In the genomic region with DNA sequence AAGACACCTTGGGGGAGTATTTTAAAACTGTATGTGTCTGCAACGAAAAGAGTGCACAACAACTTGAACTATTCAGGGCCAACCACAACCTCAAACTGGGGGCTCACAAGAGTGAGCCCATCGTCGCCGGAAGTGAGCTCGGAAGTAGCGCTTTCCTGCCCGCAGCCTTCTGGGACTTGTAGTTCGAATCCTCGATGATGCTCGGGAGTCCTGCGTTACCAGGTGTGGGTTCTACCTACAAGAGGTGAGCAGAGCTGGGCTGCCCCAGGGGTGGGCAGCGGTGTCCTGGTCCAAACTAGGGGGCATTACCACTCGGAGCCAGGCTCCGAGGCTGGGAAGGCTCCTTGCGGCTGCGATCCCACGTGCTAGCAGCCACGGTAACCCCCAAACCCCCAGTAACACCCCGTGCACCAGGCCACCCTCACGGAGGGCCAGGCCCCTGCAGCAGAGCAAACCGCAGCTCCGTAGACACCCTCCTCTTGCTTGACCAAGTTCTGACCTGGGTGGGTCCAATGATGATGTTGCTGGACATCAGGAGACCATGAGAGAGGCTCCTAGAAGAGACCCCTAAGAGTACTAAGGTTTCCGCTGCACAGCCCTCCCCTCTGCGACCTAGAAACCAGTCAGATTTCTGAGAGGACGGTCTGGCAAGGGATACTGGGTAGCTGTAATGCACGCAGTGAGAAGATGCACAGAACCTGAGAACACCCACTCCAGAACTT, we compare ENCODE assay signal across 8 mouse cellular contexts. TPM values are rescaled to one million over a fixed set of nuclear protein-coding genes. Genes with fewer than 3 reads are reported as not detected.
DNase-seq lines count a peak whose midpoint lies in the region; ATAC-seq and TF ChIP-seq lines count a peak whose summit lies in the region.

No protein-coding gene starts in this region.

- peak; percentile 80 for ATAC-seq in embryonic facial prominence, embryonic 13.5 days (ENCODE audit: insufficient number of reproducible peaks, insufficient read depth, low FRiP score, low TSS enrichment, low read depth)
- no peak; the same call in 1 of the 2 replicates for ATAC-seq in heart, embryonic 11.5 days (replicated peaks; ENCODE audit: insufficient number of reproducible peaks, low FRiP score, low TSS enrichment)
- ATAC-seq in kidney, embryonic 15.5 days (replicated peaks; ENCODE audit: low FRiP score): peak; percentile 86
- peak; percentile 87 for ATAC-seq in liver, embryonic 11.5 days (replicated peaks; ENCODE audit: low FRiP score)
- ATAC-seq in monocyte, adult 5-6 weeks (replicated peaks; ENCODE audit: insufficient number of reproducible peaks, low FRiP score, low TSS enrichment, poor library complexity, severe bottlenecking): peak; percentile 70
- peak; percentile 86 for ATAC-seq in stomach, embryonic 15.5 days (ENCODE audit: insufficient read depth, low FRiP score, low read depth)

- H3K36me3 ChIP-seq in C2C12 (ENCODE audit: control insufficient read depth, insufficient read depth): no peaks in the 10 kb centered on the region
- no peaks in the 10 kb centered on the region for H3K36me3 ChIP-seq in embryonic facial prominence, embryonic 13.5 days
- H3K36me3 ChIP-seq in heart, embryonic 11.5 days (ENCODE audit: control insufficient read depth, insufficient read depth, low read length): no peaks in the 10 kb centered on the region
- no peaks in the 10 kb centered on the region for H3K36me3 ChIP-seq in kidney, embryonic 15.5 days
- no peaks in the 10 kb centered on the region for H3K36me3 ChIP-seq in liver, embryonic 11.5 days (ENCODE audit: control insufficient read depth, insufficient read depth, low read length)
- H3K36me3 ChIP-seq in stomach, embryonic 15.5 days: no peaks in the 10 kb centered on the region

- H3K79me3 ChIP-seq in C2C12 (ENCODE audit: low read depth): no peaks in the 10 kb centered on the region

- peak; percentile 62 for DNase-seq in adrenal gland, postnatal 14 days
- DNase-seq in liver, embryonic 11.5 days (ENCODE audit: low spot score): peak; percentile 67

- no peak overlapping the region for H3K27ac ChIP-seq in embryonic facial prominence, embryonic 13.5 days
- H3K27ac ChIP-seq in heart, embryonic 11.5 days (ENCODE audit: low read depth, low read length): no peak overlapping the region
- H3K27ac ChIP-seq in kidney, embryonic 15.5 days: no peak overlapping the region
- H3K27ac ChIP-seq in liver, embryonic 11.5 days (ENCODE audit: low read depth, low read length): no peak overlapping the region
- no peak overlapping the region for H3K27ac ChIP-seq in stomach, embryonic 15.5 days

- WGBS in embryonic facial prominence, embryonic 13.5 days: 2% methylated on average over 26 of the region's 26 CpGs
- WGBS in heart, embryonic 11.5 days (ENCODE audit: insufficient replicate concordance): 2% methylated on average over 26 of the region's 26 CpGs
- WGBS in kidney, embryonic 15.5 days: 3% methylated on average over 26 of the region's 26 CpGs
- WGBS in liver, embryonic 11.5 days: 2% methylated on average over 26 of the region's 26 CpGs
- 3% methylated on average over 26 of the region's 26 CpGs for WGBS in stomach, embryonic 15.5 days

- peak overlapping the region; percentile 75 for H3K9ac ChIP-seq in embryonic facial prominence, embryonic 13.5 days
- peak overlapping the region; percentile 65 for H3K9ac ChIP-seq in heart, embryonic 11.5 days (ENCODE audit: low read depth, low read length)
- peak overlapping the region; percentile 65 for H3K9ac ChIP-seq in kidney, embryonic 15.5 days
- H3K9ac ChIP-seq in liver, embryonic 11.5 days (ENCODE audit: low read depth, low read length): peak overlapping the region; percentile 68
- peak overlapping the region; percentile 40; the same call in 1 of the 2 replicates for H3K9ac ChIP-seq in stomach, embryonic 15.5 days

- no peaks in the 10 kb centered on the region for H3K9me3 ChIP-seq in embryonic facial prominence, embryonic 13.5 days
- H3K9me3 ChIP-seq in heart, embryonic 11.5 days (replicated peaks; ENCODE audit: control insufficient read depth, low read length): no peaks in the 10 kb centered on the region
- no peaks in the 10 kb centered on the region for H3K9me3 ChIP-seq in kidney, embryonic 15.5 days (replicated peaks)
- H3K9me3 ChIP-seq in liver, embryonic 11.5 days (ENCODE audit: control insufficient read depth, low read length): no peaks in the 10 kb centered on the region
- H3K9me3 ChIP-seq in stomach, embryonic 15.5 days: no peaks in the 10 kb centered on the region

- peaks cover 8% of the 10 kb centered on the region for H3K4me1 ChIP-seq in embryonic facial prominence, embryonic 13.5 days
- peaks cover 3% of the 10 kb centered on the region; the same call in 1 of the 2 replicates for H3K4me1 ChIP-seq in heart, embryonic 11.5 days (ENCODE audit: control insufficient read depth, insufficient read depth, low read length)
- peaks cover 5% of the 10 kb centered on the region for H3K4me1 ChIP-seq in kidney, embryonic 15.5 days
- H3K4me1 ChIP-seq in liver, embryonic 11.5 days (replicated peaks; ENCODE audit: control insufficient read depth, insufficient read depth, low read length): 0 out of 2 replicates have a peak, but pooled peaks cover 4% of the 10 kb centered on the region
- H3K4me1 ChIP-seq in stomach, embryonic 15.5 days: no peaks in the 10 kb centered on the region

- no peaks in the 10 kb centered on the region for H3K79me2 ChIP-seq in C2C12 (ENCODE audit: control insufficient read depth, insufficient read depth)

- peak overlapping the region; percentile 40 for H3K4me3 ChIP-seq in C2C12 (ENCODE audit: insufficient read depth, poor library complexity, severe bottlenecking)
- H3K4me3 ChIP-seq in embryonic facial prominence, embryonic 13.5 days: peak overlapping the region; percentile 62
- H3K4me3 ChIP-seq in heart, embryonic 11.5 days (ENCODE audit: low read depth, low read length): peak overlapping the region; percentile 75
- H3K4me3 ChIP-seq in kidney, embryonic 15.5 days (replicated peaks): peak overlapping the region; percentile 73
- H3K4me3 ChIP-seq in liver, embryonic 11.5 days (ENCODE audit: low read depth, low read length): peak overlapping the region; percentile 73
- peak overlapping the region; percentile 73 for H3K4me3 ChIP-seq in stomach, embryonic 15.5 days (replicated peaks)

- no peak for TF ChIP-seq CTCF in C2C12 (IDR thresholded peaks at IDR 0.05; ENCODE audit: control insufficient read depth, insufficient read depth, insufficient read length)

- no peaks in the 10 kb centered on the region for H3K27me3 ChIP-seq in C2C12 (ENCODE audit: control insufficient read depth, insufficient read depth, insufficient read length)
- H3K27me3 ChIP-seq in embryonic facial prominence, embryonic 13.5 days: no peaks in the 10 kb centered on the region
- H3K27me3 ChIP-seq in heart, embryonic 11.5 days (ENCODE audit: control insufficient read depth, insufficient read depth, low read length): no peaks in the 10 kb centered on the region
- H3K27me3 ChIP-seq in kidney, embryonic 15.5 days: no peaks in the 10 kb centered on the region
- H3K27me3 ChIP-seq in liver, embryonic 11.5 days (replicated peaks; ENCODE audit: control insufficient read depth, insufficient read depth, low read length): no peaks in the 10 kb centered on the region
- H3K27me3 ChIP-seq in stomach, embryonic 15.5 days (replicated peaks): no peaks in the 10 kb centered on the region

- peak overlapping the region; percentile 58 for H3ac ChIP-seq in C2C12 (ENCODE audit: control insufficient read depth, insufficient read length, low read depth)

- H3K4me2 ChIP-seq in embryonic facial prominence, embryonic 13.5 days: peak overlapping the region; percentile 87
- H3K4me2 ChIP-seq in heart, embryonic 11.5 days: peak overlapping the region; percentile 86
- peak overlapping the region; percentile 97 for H3K4me2 ChIP-seq in kidney, embryonic 15.5 days
- peak overlapping the region; percentile 97 for H3K4me2 ChIP-seq in liver, embryonic 11.5 days
- H3K4me2 ChIP-seq in stomach, embryonic 15.5 days: peak overlapping the region; percentile 96

TF ChIP-seq in C2C12, 6 proteins besides CTCF, POLR2A, EP300 and RAD21 (continues in another document):
- no peak for TF ChIP-seq CEBPB (IDR thresholded peaks at IDR 0.05; ENCODE audit: low read depth)
- no peak for TF ChIP-seq MAX (IDR thresholded peaks at IDR 0.05)
- TF ChIP-seq MYOG (IDR thresholded peaks at IDR 0.05; ENCODE audit: control insufficient read depth, extremely low read depth, insufficient read length): no peak

RNA-seq across cellular contexts. Expression of gene Zfp239, which starts 1.2 kb away (rescaled TPM):
- 4.4 TPM for polyA plus RNA-seq in C2C12 (2012; fragmentation: generic; extraction: Trizol)
- total RNA-seq in adrenal gland, postnatal 14 days (2021): 3.1 and 3.6 TPM in 2 replicates
- 15.5 and 17.1 TPM in 2 replicates for polyA plus RNA-seq in embryonic facial prominence, embryonic 13.5 days (2015; fragmentation: Nextera tagmentation; extraction: Ambion mirVana)
- polyA plus RNA-seq in heart, embryonic 11.5 days (2014; fragmentation: Nextera tagmentation; extraction: Ambion mirVana): 2.4 and 4.1 TPM in 2 replicates
- 9.4 and 12.7 TPM in 2 replicates for polyA plus RNA-seq in kidney, embryonic 15.5 days (2015; fragmentation: Nextera tagmentation; extraction: Ambion mirVana)
- 8.2 and 8.7 TPM in 2 replicates for polyA plus RNA-seq in liver, embryonic 11.5 days (2014; fragmentation: Nextera tagmentation; extraction: Ambion mirVana)
- total RNA-seq in monocyte, adult 5-6 weeks (2017): 0.19 to 1.1 TPM in 2 of 3 replicates, not detected in the other
- 6.0 and 6.4 TPM in 2 replicates for polyA plus RNA-seq in stomach, embryonic 15.5 days (2015; fragmentation: Nextera tagmentation; extraction: Ambion mirVana)

RNA-seq across cellular contexts. Expression of gene Zfp637, which starts 22.1 kb away (rescaled TPM):
- polyA plus RNA-seq in C2C12 (2012; fragmentation: generic; extraction: Trizol): 53.2 TPM
- 30.0 and 34.1 TPM in 2 replicates for total RNA-seq in adrenal gland, postnatal 14 days (2021)
- 167 and 180 TPM in 2 replicates for polyA plus RNA-seq in embryonic facial prominence, embryonic 13.5 days (2015; fragmentation: Nextera tagmentation; extraction: Ambion mirVana)
- polyA plus RNA-seq in heart, embryonic 11.5 days (2014; fragmentation: Nextera tagmentation; extraction: Ambion mirVana): 64.8 and 72.4 TPM in 2 replicates
- polyA plus RNA-seq in kidney, embryonic 15.5 days (2015; fragmentation: Nextera tagmentation; extraction: Ambion mirVana): 99.7 and 102 TPM in 2 replicates
- 81.0 and 82.3 TPM in 2 replicates for polyA plus RNA-seq in liver, embryonic 11.5 days (2014; fragmentation: Nextera tagmentation; extraction: Ambion mirVana)
- 4.1 to 7.8 TPM (median 6.6 TPM) in 3 replicates for total RNA-seq in monocyte, adult 5-6 weeks (2017)
- polyA plus RNA-seq in stomach, embryonic 15.5 days (2015; fragmentation: Nextera tagmentation; extraction: Ambion mirVana): 96.3 and 98.2 TPM in 2 replicates

RNA-seq across cellular contexts. Expression of gene Hnrnpf, which starts 37.1 kb away (rescaled TPM):
- polyA plus RNA-seq in C2C12 (2012; fragmentation: generic; extraction: Trizol): 374 TPM
- total RNA-seq in adrenal gland, postnatal 14 days (2021): 385 and 431 TPM in 2 replicates
- 612 and 649 TPM in 2 replicates for polyA plus RNA-seq in embryonic facial prominence, embryonic 13.5 days (2015; fragmentation: Nextera tagmentation; extraction: Ambion mirVana)
- 554 and 606 TPM in 2 replicates for polyA plus RNA-seq in heart, embryonic 11.5 days (2014; fragmentation: Nextera tagmentation; extraction: Ambion mirVana)
- polyA plus RNA-seq in kidney, embryonic 15.5 days (2015; fragmentation: Nextera tagmentation; extraction: Ambion mirVana): 748 and 781 TPM in 2 replicates
- 960 and 1,037 TPM in 2 replicates for polyA plus RNA-seq in liver, embryonic 11.5 days (2014; fragmentation: Nextera tagmentation; extraction: Ambion mirVana)
- total RNA-seq in monocyte, adult 5-6 weeks (2017): 1,228 to 1,583 TPM (median 1,384 TPM) in 3 replicates
- polyA plus RNA-seq in stomach, embryonic 15.5 days (2015; fragmentation: Nextera tagmentation; extraction: Ambion mirVana): 705 and 736 TPM in 2 replicates
